Mouse (Mus musculus): ENCODE data around the gene Cbx1.
A peak's percentile ranks its signal among the peaks of the same experiment; 100 is the strongest.
"Not testable (repeated sequence)": the region's sequence is repeated elsewhere in the genome, so short reads cannot be mapped to it uniquely, and the experiment has no call there.

The Cbx1 gene

DNA sequence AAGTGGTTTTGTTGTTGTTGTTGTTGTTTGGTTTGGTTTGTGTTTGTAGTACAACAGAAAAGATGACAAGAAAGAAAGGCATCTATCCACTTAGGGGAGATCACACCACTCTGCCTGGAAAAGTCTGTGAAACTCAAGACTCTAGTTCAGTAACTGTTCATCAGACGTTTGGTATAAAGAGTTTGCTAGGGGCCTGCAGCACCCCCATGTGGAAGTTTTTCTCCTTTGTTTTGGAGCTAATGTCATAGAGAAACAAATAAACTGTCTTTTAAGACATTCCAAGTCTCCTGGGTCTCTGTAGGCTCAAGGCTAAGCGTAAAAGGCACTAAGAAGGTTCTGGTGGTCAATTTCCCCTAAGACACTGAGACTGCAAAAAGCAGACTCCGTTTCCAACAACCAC, 12.9 kb upstream of the Cbx1 start:
- no peak for DNase-seq

DNA sequence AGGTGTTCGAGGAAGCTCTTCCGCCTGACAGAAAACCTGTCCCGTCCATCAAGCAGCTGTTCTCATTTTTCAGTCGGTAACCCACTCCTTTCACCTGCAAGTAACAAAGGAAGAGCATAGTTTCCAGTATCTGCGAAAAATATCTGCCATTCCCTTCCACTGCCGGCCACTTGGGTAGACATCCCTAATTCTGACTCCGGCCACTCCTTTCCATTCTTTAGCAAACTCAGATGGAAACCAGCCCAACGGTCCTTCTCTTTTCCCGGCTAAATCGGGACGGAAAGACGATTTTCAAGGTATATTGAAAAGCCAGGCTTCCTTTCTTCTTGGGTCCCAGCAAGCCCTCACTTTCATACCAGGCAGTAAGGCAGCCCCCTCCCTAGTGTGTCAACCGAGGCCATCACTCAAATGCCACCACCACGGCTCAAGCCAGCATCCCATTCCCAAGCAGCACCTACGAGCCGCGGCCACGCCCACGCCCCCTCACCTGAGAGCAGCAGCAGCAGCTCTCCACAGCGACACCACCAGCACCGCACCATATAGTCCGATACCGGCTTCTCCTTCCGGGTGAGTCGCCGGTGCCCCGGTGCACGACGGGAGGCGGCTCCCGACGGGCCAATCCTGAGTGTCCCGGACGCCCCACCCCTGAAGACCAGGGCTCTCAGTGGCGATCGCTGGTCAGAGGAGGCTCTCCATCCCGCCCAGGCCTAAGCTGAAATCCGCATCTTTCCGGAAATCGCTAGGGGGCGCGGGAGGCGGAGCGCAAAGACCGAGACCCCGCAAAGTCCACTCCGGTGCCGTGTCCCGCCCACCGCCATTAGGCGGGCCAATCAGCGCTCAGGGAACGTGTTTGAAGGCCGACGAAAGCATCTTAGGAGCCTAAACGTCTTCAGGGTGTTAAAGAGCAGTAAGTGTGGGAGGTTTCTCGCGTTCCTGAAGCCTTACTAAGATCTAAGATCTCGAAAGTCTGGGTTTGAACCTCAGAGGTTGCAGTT, 11.7 kb upstream of the Cbx1 start, which contains the start of gene Snx11:
Gene Snx11 (minus strand): TSS at position 592 of the 995 bp plus-strand sequence.
- DNase-seq: peak; percentile 97 to 98

DNA sequence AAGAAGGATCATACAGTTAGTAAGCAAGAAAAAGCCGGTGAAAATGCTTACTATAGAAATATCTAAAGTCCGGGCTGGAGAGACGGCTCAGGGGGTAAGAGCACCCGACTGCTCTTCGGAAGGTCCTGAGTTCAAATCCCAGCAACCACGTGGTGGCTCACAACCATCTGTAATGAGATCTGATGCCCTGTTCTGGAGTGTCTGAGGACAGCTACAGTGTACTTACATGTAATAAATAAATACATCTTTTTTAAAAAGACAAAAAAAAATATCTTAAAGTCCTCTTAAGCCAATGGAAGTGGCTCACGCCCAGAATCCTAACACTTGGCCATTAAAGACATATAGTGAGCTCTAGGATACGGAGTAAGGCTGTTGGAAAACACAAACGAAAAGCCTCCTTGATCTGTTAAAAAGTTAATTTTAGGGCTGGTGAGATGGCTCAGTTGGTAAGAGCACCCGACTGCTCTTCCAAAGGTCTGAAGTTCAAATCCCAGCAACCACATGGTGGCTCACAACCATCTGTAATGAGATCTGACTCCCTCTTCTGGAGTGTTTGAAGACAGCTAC, 10.8 kb upstream of the Cbx1 start:
- DNase-seq: not testable (repeated sequence)

DNA sequence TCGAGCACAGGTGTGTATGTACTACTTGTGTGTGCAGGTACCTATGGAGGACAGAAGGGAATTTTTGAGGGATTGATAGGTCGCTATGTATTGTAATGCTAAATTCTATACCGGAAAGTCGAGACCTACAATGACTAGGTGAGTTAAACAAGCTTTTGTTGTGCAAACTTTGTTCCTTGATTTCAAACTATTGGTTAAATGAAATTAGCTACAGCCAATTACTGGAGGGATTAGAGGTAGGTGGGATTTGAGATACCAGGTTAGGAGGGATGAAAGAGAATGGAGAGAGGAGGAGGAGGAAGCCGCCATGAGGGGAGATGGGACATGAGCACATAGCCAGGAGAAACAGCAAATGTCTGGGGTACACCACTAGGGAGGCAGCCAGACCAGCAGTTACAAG, 8.6 kb upstream of the Cbx1 start:
- no peak for DNase-seq

DNA sequence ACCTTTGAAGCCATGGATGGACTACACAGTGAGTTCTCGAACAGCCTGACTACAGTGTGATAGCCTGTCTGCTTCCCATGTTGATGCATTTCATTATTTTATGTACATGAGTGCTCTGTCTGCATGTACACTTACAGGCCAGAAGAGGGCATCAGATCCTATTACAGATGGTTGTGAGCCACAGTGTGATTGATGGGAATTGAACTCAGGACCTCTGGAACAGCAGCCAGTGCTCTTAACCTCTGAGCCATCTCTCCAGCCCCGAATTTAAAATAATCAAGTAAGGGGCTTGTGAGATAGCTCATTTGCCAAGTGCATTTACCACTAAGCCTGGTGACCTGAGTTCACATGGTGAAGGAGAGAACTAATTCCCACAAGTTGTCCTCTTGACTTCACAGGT, 7.5 kb upstream of the Cbx1 start:
- DNase-seq: no peak

DNA sequence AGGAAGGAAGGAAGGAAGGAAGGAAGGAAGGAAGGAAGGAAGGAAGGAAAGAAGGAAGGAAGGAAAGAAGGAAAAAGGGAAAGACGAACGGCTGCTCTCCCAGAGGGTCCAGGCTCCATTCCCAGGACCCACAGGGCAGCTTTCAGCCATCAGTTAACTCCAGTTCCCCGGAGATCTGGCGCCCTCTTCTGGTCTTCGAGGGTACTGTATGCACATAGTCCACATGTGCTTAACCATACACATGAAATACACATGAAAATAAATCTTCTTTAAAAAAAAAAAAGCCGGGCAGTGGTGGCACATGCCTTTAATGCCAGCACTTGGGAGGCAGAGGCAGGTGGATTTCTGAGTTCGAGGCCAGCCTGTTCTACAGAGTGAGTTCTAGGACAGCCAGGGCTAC, 4.1 kb upstream of the Cbx1 start:
- peak; percentile 69 to 76 for DNase-seq

DNA sequence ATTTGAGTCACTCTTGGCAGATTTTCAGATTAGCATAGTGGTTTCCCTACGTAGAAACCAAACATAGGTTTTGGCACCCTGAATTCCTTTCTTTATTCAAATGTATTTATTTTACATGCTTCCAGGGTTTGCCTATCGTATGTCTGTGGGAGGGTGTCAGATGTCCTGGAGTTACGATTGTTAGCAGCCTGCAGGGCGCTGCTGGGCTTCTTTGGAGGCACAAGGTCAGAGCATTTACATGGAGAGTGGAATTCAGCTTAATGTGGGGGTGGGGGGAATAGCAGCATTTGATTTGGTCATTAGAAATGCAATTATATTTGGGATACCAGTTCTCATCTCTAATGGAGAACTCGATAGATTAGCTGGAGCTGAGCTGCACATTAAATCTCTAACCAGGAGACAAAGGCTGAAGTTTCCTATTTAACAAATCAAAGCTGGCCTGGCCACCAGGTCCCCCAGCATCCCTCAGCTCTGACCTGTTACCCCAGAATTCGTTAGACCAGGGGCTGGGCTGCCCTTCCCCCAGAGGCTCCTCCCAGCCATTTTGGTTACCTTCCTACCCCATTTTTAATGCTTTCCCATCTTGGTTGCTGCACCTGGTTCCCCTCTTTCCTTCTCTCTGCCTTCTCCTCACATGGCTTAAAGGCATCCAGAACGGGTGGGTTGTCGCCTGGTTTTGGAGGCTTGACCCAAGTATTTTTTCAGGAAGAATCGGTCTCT, 2.0 kb upstream of the Cbx1 start:
- no peak for DNase-seq

DNA sequence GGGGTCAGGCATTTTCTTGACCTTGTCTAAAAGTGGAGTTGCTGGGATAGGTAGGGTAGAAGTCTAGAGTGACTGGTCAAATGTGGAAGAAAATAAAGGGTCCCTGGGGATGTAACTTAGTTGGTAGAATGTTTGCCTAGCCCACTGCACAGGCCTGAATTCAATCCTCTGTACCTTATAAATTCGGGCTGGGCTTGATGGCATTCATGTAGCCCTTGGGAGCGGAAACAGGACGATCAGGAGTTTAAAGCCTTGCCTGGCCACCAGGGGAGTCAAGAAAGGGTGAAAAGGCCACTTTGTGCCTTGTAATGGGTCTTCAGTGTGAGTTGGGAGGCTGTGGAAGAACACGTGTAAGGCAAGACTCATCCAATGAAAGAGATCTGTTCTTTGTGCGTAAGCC, 1.1 kb downstream of the Cbx1 start:
- DNase-seq: no peak

DNA sequence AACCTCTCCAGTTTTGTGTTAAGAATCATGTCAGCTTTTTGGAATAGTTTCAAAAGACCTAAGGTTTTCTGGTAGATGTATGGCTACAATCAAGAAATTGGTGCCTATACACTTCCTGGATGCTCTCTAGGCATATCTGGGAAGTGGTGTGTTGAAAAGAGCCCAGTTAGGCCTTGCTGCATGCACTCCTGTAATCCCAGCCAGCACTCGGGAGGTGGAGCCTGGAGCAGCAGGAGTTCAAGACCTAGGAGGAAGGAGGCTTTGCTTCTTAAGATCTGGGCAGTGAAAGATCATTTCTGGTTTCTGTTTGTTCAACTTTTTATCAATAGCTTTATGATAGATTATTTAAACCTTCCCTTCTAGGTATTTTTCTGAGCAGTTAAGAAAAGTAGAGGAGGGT, 1.8 kb downstream of the Cbx1 start:
- no peak for DNase-seq

DNA sequence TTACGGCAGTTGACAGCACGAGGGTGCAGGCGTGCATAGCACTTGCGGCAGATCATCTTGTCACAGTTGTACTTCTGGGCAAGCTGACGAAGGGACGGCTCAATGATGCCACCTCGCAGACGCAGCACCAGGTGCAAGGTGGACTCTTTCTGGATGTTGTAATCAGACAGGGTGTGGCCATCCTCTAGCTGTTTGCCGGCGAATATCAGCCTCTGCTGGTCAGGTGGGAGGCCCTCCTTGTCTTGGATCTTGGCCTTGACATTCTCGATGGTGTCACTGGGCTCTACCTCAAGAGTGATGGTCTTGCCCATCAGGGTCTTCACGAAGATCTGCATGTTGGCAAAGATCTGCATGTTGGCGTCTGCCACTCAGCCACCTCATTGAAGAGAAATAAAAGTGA, 6.6 kb downstream of the Cbx1 start:
- no peak for DNase-seq

DNA sequence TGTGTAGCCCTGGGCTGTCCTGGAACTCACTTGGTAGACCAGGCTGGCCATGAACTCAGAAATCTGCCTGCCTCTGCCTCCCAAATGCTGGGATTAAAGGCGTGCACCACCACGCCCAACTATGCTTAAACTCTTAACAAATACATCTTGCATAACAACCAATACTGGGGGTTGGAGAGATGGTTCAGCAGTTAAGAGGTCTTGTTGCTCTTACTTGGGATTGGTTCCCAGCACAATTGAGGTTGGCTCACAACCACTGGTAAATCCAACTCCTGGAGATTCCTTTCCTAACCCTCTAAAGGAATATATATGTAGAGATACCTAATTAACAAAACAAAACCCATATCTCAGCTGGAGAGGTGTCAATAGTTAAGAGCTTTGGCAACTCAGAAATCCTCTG, 7.2 kb downstream of the Cbx1 start:
- no peak for DNase-seq

DNA sequence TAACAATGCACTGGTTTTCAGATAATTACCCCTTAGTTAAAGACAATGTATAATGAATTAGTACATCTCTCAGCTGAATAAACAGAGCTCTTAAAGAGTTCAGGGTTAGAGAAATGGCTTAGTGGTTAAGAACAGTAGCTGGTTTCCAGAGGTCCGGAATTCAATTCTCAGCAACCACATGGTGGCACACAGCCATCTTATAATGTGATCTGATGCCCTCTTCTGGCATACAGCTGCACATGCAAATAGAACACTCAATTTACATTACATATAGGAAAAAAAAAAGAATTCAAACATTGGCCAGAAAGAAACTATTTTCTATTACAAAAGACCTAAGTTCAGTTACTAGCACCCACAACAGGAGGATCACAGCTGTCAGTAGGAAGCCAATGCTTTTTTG, 7.7 kb downstream of the Cbx1 start:
- DNase-seq: no peak

DNA sequence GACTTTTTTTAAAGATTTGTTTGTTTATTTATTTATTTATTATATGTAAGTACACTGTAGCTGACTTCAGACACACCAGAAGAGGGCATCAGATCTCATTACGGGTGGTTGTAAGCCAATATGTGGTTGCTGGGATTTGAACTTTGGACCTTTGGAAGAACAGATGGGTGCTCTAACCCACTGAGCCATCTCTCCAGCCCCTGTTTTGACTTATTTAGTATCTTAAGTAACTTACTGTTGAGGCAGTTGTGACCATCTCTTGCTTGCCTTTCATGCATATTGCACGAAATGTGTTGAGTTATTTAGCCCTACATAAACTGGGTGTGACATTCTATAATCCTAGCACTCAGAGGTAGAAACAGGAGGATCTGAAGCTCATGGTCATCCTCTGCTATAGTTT, 10.6 kb downstream of the Cbx1 start:
- DNase-seq: no peak

DNA sequence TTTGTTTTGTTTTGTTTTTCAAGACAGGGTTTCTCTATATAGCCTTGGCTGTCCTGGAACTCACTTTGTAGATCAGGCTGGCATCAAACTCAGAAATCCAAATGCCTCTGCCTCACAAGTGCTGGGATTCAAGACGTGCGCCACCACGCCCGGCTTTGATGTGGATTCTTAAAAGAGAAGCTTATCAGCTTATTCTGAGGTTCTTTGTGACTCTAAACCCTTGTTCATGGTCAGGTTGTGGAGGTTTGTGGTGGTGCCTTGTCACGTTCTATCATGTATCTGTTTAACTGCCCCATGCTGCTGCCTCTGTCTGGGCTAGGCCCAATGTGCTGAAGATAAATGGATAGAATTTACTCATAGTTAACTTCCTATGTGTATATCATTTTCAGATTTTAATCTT, 16.7 kb downstream of the Cbx1 start:
- no peak for DNase-seq

DNA sequence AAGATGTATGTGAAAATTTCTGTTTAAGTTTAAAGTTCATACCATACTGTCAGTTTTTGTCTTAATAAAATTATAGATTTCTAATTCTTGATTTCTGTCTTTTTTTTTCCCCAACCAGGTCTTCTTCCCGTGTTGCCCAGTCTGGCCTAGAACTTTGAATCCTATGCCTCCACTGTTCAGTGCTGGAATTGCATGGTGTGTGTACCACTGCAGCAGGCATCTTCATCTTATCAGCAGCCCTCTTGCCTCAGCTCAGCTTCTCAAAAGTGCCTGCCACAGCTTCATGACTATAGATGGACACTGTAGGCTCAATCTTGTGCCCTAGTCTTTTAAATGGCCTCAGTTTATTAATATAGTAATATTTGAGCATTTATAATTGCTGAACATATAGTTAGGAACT, 19.1 kb downstream of the Cbx1 start:
- DNase-seq: no peak

DNA sequence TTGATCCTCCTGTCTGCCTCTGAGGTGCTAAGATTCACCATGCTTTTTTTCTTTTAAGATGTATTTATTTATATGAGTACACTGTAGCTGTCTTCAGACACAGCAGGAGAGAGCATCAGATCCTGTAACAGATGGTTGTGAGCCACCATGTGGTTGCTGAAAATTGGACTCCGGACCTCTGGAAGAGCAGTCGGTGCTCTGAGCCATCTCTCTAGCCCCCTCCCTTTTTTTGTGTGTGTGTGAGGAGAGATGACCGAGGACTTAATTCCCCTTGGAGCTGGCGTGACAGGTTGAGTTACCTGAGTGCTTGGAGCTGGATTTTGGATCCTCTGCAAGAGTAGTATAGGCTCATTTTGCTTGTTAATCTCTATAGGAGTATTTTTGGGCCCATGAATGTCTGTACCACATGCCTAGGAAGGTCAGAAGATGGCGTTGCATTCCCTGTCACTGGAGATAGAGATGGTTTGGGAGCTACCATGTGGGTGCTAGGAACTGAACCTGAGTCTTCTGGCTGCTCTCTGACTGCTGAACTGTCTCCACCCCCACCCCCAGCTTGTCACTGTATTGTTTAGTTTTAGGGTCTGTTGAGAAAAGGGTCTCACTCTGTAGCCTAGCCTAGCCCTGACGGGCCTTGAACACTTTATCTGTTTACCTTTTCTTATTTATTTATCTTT, 20.8 kb downstream of the Cbx1 start:
- DNase-seq: no peak

DNA sequence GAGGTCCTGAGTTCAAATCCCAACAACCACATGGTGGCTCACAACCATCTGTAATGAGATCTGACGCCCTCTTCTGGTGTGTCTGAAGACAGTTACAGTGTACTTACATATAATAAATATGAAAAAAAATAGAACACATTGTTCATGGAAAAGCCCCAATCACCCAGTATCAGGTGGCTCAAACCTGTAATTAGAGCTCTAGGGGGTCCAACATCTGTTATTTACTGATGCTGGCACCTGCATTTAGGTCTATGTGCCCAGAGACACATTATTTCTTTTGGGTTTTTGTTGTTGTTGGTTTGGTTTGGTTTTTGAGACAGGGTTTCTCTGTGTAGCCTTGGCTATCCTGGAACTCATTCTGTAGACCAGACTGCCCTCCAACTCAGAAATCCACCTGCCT, 22.3 kb downstream of the Cbx1 start:
- not testable (repeated sequence) for DNase-seq

DNA sequence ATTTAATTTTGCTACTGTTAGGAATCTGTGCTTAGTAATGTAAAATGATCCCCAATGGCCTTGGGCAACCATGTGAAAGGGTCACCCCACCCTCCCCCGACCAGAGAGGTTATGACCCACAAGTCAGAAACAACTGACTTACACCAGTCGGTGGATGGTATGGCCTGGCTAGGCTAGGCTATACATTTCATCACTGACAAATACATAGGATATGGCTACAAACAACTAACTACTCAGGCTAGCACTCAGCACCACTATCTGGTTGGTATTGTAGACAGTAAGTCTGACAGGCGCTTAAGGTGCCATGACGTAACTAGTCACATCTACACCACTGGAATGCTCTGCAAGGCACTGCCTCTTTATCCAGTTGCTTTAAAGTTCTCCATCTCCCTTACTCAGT, 24.5 kb downstream of the Cbx1 start:
- no peak for DNase-seq

DNA sequence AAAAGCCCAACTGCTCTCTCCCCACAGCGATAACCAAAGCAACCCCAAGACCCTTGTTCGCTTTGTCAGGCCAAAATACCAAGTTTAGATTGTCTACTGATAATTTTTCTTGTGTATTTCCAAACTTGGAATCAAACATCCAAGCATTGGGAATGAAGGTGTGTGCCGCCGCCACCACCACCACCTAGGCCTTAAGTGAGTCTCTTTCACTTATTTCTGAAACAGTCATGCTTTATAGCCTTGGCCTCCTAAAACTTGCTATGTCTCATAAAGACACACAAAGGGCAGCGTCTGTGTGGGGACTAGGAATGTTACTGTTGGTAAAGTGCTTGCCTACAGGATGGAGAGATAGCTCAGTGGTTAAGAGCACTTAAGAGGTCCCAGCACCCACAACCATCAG, 25.0 kb downstream of the Cbx1 start:
- DNase-seq: no peak

DNA sequence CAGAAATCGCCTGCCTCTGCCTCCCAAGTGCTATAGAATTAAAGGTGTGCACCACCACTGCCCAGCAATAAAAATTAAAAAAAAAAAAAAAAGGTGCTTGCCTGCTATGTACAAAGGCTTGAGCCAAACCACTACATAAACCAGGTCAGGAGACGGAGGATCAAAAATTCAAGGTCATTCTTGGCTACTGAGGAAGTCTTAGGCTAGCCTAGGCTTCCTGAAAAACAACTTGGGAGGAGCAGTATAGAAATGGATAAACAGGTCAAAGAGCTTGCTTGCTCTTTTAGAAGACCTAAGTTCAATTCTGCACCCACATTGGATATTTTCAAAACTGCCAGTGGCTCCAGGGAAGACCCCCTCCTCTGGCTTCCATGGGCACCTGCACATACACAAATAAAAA, 25.5 kb downstream of the Cbx1 start:
- no peak for DNase-seq

DNA sequence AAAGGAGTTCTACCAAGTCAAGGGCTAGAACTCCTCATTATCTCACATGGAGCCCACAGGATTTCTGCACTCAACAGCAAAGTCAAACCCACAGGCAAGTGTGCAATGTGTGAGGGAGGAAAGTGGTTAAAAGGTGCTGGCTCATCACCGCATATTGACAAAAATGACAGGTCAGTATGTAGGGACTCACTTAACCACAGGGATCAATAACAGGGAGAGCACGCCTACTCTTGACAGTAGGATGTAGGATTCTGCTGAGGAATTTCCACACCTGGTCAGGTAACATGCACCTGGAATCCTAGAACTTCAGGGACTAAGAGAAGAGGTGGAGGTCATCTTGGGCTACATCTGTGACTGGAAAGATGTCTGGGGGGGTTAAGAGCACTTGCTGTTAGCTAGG, 27.0 kb downstream of the Cbx1 start:
- DNase-seq: no peak

DNA sequence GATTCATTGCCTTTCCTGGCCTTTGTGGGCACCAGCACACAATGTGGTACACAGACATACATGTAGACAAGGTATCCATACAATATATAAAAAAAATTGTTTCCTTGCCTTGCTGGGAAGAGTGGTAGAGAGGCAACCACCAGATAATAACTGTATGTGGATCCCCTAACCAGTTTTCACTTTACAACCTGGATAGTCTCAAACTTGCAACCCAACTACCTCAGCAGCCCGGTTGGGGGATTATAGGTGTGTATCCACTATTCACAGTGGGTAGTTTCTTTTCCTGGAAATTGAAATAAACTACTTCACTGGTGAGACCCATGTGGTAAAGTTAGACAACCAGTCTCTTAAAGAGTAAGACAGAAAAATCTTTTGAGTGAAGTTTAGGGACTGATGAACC, 27.6 kb downstream of the Cbx1 start:
- DNase-seq: no peak

DNA sequence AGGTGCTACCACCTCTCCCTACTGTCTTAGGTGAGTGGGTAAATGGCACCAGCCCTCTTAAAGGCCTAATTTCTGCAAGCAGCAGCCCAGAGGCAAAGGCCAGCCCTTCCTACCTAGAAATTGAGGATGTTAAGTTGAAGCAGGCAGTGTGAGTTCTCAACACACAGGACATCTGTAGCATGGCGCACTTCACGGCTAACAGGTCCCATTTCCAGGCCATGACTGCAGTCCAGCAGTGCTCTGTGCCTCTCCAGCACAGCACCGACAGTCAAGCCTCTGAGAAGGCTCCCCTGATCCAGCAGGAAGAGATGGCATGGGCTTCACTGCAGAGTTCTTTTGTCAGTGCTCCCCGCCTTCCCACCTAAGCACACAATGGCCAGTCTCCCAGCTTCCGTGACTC, 28.1 kb downstream of the Cbx1 start:
- no peak for DNase-seq

Data from thymus, postnatal 36 days (tissue).